Mouse (Mus musculus): Measurements from ENCODE around the gene Calhm2. TPM values are rescaled to one million over a fixed set of nuclear protein-coding genes. Genes with fewer than 3 reads are reported as not detected.

Calhm2 gene
- polyA plus RNA-seq, 1 experiment from 2014 or later, result 0.42 TPM

DNA sequence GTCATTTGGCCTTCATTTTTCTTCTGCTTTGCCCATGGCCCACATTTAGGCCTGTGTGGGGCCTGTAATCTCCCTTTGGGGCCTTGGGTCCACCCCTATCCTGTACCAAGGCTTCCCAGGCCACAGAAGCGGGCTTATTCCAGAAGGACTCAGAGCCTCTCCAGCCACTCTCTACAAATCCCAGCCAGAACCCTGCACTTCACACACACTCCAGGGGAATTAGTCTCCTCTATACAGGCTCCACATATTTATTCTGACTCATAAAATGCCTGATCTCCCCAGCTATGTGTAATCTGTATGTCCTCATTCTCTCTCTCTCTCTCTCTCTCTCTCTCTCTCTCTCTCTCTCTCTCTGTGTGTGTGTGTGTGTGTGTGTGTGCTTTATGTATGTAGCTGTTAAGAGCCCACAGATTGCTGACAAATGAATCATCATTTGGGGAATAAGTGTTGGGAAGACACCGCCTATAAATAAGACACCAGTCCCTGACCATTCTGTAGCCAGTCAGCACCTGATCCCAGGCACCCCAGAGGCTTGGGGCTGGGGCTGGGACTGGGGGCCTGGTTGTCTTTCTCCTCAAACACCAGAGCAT is 38.9 kb upstream of the Calhm2 start:
- no peak overlapping the region for H3K27ac ChIP-seq (ENCODE audit: low read depth, low read length)
- no peak for DNase-seq (ENCODE audit: low spot score)
- no peaks in the 10 kb centered on the region for H3K9me3 ChIP-seq (ENCODE audit: control insufficient read depth, low read length)
- H3K4me3 ChIP-seq (ENCODE audit: low read depth, low read length), result no peak overlapping the region
- no peak for ATAC-seq (ENCODE audit: low FRiP score)
- no peaks in the 10 kb centered on the region for H3K36me3 ChIP-seq (ENCODE audit: control insufficient read depth, insufficient read depth, low read length)
- peaks cover 31% of the 10 kb centered on the region for H3K27me3 ChIP-seq (ENCODE audit: control insufficient read depth, insufficient read depth, low read length)
- no peak overlapping the region for H3K9ac ChIP-seq (ENCODE audit: low read depth, low read length)
- WGBS, result 84% methylated on average over 2 of the region's 2 CpGs
- no peak overlapping the region for H3K4me2 ChIP-seq (replicated peaks; ENCODE audit: low read depth, low read length)
- peaks cover 8% of the 10 kb centered on the region; the same call in 1 of the 2 replicates for H3K4me1 ChIP-seq (replicated peaks; ENCODE audit: control insufficient read depth, insufficient read depth, low read length)

DNA sequence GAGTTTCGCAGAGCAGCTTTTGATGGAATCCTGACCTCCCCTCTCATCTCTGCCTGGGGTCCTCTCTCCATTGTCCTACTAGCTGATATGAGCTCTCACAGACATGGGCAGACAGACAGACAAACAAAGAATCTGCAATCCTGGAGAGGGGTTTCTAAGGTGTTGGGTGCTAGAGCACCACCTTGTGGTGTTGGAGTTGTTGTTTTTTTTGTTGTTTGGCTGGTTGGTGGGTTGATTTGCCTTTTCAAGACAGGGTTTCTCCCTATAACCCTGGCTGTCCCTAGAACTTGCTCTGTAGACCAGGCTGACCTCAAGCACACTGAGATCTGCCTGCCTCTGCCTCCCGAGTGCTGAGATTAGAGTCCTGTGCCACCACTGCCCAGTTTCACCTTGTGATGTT is 37.4 kb upstream of the Calhm2 start:
- no peak for DNase-seq (ENCODE audit: low spot score)
- H3K9ac ChIP-seq (ENCODE audit: low read depth, low read length), result no peak overlapping the region
- no peaks in the 10 kb centered on the region for H3K36me3 ChIP-seq (ENCODE audit: control insufficient read depth, insufficient read depth, low read length)
- no peak overlapping the region for H3K4me2 ChIP-seq (replicated peaks; ENCODE audit: low read depth, low read length)
- 78% methylated on average over 2 of the region's 2 CpGs for WGBS
- H3K4me1 ChIP-seq (replicated peaks; ENCODE audit: control insufficient read depth, insufficient read depth, low read length), result peaks cover 8% of the 10 kb centered on the region; the same call in 1 of the 2 replicates
- peaks cover 28% of the 10 kb centered on the region for H3K27me3 ChIP-seq (ENCODE audit: control insufficient read depth, insufficient read depth, low read length)
- H3K27ac ChIP-seq (ENCODE audit: low read depth, low read length), result no peak overlapping the region
- ATAC-seq (ENCODE audit: low FRiP score), result no peak
- no peaks in the 10 kb centered on the region for H3K9me3 ChIP-seq (ENCODE audit: control insufficient read depth, low read length)
- no peak overlapping the region for H3K4me3 ChIP-seq (ENCODE audit: low read depth, low read length)

DNA sequence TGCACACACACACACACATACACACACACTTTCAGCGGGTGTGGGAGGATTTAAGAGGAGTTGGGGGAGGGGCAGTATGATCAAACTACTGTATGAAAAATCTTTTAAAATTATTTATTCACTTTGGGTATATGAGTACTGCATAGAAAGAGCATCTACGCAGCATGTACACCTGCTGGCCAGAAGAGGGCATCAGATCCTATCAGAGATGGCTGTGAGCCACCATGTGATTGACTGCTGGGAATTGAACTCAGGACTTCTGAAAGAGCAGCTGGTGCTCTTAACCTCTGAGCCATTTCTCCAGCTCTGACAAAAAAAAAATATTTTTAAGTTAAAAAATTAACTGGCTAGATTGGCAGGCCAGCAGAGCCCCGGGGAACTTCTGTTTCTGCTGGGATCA is 36.4 kb upstream of the Calhm2 start:
- DNase-seq (ENCODE audit: low spot score) (peak; percentile 36), ATAC-seq (ENCODE audit: low FRiP score) (no peak)
- Histone ChIP-seq H3K4me2 (replicated peaks; ENCODE audit: low read depth, low read length) (no peak overlapping the region), H3K9me3 (ENCODE audit: control insufficient read depth, low read length) (no peaks in the 10 kb centered on the region), H3K27me3 (ENCODE audit: control insufficient read depth, insufficient read depth, low read length) (peaks cover 19% of the 10 kb centered on the region), H3K36me3 (ENCODE audit: control insufficient read depth, insufficient read depth, low read length) (no peaks in the 10 kb centered on the region), H3K4me1 (replicated peaks; ENCODE audit: control insufficient read depth, insufficient read depth, low read length) (peaks cover 2% of the 10 kb centered on the region; the same call in 1 of the 2 replicates), H3K9ac (ENCODE audit: low read depth, low read length) (no peak overlapping the region), H3K27ac (ENCODE audit: low read depth, low read length) (no peak overlapping the region), H3K4me3 (ENCODE audit: low read depth, low read length) (no peak overlapping the region)
- WGBS, result 55% methylated on average over 3 of the region's 3 CpGs

DNA sequence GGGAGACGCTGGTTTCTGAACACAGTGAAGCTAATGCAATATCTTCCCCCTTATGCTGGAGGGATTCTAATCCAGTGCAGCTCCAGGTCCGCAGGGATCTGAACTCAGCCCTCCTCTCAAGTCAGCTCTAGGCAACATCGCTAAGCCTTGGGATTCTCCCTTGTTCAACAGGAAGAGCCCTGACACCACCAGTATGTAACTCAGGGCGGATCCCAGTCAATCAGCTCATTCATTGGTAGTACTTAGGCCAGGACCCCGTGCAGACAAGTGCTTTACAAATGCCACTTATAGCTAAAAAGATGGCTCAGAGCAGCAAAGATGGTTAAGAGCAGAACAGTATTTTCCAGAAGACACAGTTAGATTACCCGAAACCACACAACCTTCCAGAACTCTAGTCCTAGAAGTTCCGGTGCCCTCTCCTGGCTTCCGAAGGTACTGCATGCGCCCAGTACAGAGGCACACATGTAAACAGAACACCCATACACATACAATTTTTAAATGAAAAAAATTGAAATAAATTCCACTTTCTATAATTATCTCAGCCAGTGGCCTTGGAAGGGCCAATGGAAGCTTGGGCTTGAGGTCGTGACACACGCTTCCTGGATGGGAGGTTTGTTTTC is 30.8 kb upstream of the Calhm2 start:
- H3K27ac ChIP-seq (ENCODE audit: low read depth, low read length), result no peak overlapping the region
- H3K4me1 ChIP-seq (replicated peaks; ENCODE audit: control insufficient read depth, insufficient read depth, low read length), result peaks cover 3% of the 10 kb centered on the region; the same call in 1 of the 2 replicates
- no peak overlapping the region for H3K4me3 ChIP-seq (ENCODE audit: low read depth, low read length)
- no peaks in the 10 kb centered on the region for H3K36me3 ChIP-seq (ENCODE audit: control insufficient read depth, insufficient read depth, low read length)
- ATAC-seq (ENCODE audit: low FRiP score) (no peak), DNase-seq (ENCODE audit: low spot score) (peak; percentile 91)
- H3K9ac ChIP-seq (ENCODE audit: low read depth, low read length), result no peak overlapping the region
- no peaks in the 10 kb centered on the region for H3K27me3 ChIP-seq (ENCODE audit: control insufficient read depth, insufficient read depth, low read length)
- no peaks in the 10 kb centered on the region for H3K9me3 ChIP-seq (ENCODE audit: control insufficient read depth, low read length)
- 28% methylated on average over 11 of the region's 11 CpGs for WGBS
- H3K4me2 ChIP-seq (replicated peaks; ENCODE audit: low read depth, low read length), result peak overlapping the region; percentile 5; the same call in 1 of the 2 replicates

DNA sequence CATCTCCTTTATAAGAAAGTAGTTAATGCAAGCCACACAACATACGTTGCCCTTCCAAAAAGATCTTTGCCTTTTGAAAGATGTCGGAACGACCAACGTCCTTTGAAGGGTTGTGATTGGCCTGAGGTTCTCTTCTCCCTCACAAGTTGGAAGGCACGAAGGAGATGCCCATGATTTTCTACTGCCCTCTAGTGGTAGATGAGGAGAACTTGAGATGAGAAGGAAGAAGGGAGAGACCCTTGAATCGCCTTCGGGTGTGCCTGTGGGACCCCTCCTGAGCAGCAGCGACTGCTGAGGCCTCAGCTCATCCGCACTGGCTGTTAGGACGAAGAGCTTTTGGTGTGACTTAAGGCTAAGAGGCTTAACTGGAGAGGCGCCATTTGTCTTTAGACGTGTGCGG is 30.1 kb upstream of the Calhm2 start:
- Histone ChIP-seq H3K27me3 (ENCODE audit: control insufficient read depth, insufficient read depth, low read length) (no peaks in the 10 kb centered on the region), H3K36me3 (ENCODE audit: control insufficient read depth, insufficient read depth, low read length) (no peaks in the 10 kb centered on the region), H3K4me3 (ENCODE audit: low read depth, low read length) (0 out of 2 replicates have a peak overlapping the region, but pooled peaks have one; percentile 8), H3K4me1 (replicated peaks; ENCODE audit: control insufficient read depth, insufficient read depth, low read length) (peaks cover 3% of the 10 kb centered on the region; the same call in 1 of the 2 replicates), H3K4me2 (replicated peaks; ENCODE audit: low read depth, low read length) (peak overlapping the region; percentile 5; the same call in 1 of the 2 replicates), H3K9ac (ENCODE audit: low read depth, low read length) (no peak overlapping the region), H3K9me3 (ENCODE audit: control insufficient read depth, low read length) (no peaks in the 10 kb centered on the region), H3K27ac (ENCODE audit: low read depth, low read length) (no peak overlapping the region)
- DNase-seq (ENCODE audit: low spot score) (peak; percentile 70), ATAC-seq (ENCODE audit: low FRiP score) (0 out of 2 replicates have a peak, but pooled peaks have one; percentile 47)
- 17% methylated on average over 13 of the region's 13 CpGs for WGBS

DNA sequence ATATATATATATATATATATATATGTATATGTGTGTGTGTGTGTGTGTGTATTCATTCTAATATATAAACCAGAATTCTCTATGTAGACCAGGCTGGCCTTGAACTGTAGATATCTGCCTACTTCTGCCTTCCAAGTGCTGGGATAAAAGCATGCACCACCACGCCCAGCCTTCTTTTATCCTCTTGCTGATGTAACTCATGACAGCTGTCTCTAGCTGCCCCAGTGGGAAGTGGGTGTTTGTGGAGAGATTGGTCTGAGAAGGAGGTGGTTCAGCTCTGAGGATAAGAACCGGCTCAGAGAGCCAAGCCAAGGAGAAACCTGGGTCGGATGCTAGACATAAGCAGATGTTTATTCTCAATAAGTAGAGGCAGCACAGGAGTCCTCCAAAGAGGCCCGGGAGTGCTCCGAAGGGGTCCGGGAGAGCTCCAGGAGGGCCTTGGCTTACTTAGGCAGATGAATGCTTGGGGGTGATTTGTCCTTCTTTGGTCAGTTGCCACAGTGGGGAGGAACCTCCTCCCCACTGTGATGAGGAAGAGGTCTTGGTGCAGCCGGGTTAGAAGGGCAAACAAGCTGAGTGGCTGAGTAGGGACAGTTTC is 29.6 kb upstream of the Calhm2 start:
- no peak overlapping the region for H3K27ac ChIP-seq (ENCODE audit: low read depth, low read length)
- no peak overlapping the region for H3K9ac ChIP-seq (ENCODE audit: low read depth, low read length)
- DNase-seq (ENCODE audit: low spot score), result no peak
- H3K4me3 ChIP-seq (ENCODE audit: low read depth, low read length), result no peak overlapping the region
- no peaks in the 10 kb centered on the region for H3K9me3 ChIP-seq (ENCODE audit: control insufficient read depth, low read length)
- no peak for ATAC-seq (ENCODE audit: low FRiP score)
- H3K36me3 ChIP-seq (ENCODE audit: control insufficient read depth, insufficient read depth, low read length), result no peaks in the 10 kb centered on the region
- H3K27me3 ChIP-seq (ENCODE audit: control insufficient read depth, insufficient read depth, low read length), result no peaks in the 10 kb centered on the region
- H3K4me2 ChIP-seq (replicated peaks; ENCODE audit: low read depth, low read length), result no peak overlapping the region
- WGBS, result 53% methylated on average over 7 of the region's 7 CpGs
- H3K4me1 ChIP-seq (replicated peaks; ENCODE audit: control insufficient read depth, insufficient read depth, low read length), result peaks cover 3% of the 10 kb centered on the region; the same call in 1 of the 2 replicates

DNA sequence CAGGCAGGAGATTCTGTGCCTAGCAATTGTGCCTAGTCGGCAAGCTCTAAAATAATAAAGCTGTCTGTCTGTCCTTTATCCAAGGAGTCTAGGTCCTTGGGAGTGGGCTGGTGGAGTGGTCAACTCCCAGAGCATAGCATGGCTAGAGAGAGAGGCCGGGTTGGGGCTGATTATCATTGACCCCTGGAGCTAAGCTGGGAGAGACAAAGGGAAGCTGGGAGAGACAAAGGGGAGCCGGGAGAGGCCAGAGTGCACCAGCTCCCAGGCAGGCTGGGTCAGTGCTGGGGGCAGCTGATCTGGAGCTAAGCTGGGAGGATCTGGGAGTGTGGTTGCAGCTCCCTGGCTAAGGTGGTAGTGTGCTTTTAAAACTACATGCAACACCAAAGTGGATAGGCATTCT is 28.7 kb upstream of the Calhm2 start:
- ATAC-seq (ENCODE audit: low FRiP score) (no peak), DNase-seq (ENCODE audit: low spot score) (no peak)
- no peaks in the 10 kb centered on the region for H3K36me3 ChIP-seq (ENCODE audit: control insufficient read depth, insufficient read depth, low read length)
- no peak overlapping the region for H3K4me3 ChIP-seq (ENCODE audit: low read depth, low read length)
- peaks cover 3% of the 10 kb centered on the region; the same call in 1 of the 2 replicates for H3K4me1 ChIP-seq (replicated peaks; ENCODE audit: control insufficient read depth, insufficient read depth, low read length)
- no peak overlapping the region for H3K4me2 ChIP-seq (replicated peaks; ENCODE audit: low read depth, low read length)
- WGBS, result 14% methylated on average over 3 of the region's 3 CpGs
- H3K9me3 ChIP-seq (ENCODE audit: control insufficient read depth, low read length), result no peaks in the 10 kb centered on the region
- no peak overlapping the region for H3K27ac ChIP-seq (ENCODE audit: low read depth, low read length)
- no peaks in the 10 kb centered on the region for H3K27me3 ChIP-seq (ENCODE audit: control insufficient read depth, insufficient read depth, low read length)
- H3K9ac ChIP-seq (ENCODE audit: low read depth, low read length), result no peak overlapping the region

DNA sequence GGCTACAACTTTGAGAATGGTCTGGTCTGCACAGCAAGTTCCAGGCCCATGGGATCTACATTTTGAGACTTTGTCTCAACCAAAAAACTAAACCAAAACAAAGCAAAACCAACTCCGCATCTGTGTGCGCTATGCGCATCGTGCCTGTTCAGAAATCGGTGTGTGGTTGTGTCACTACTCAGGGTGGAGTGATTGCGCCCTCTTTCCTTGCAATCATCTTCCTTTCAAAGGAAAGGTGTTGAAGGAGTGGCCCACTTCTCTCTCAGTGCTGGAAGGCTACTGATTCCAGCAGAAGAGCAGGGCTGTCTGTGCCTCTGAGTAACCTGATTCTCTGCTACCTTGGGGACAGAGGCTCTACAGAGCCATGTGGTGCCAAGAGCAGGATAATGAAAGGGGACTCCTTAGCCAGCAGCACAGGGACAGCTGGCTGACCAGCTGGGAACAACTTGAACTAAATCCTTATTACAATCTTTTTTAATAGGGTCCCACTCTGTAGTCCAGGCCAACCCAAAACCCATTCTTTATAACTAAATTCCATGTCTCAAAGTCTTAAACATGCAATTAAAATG is 25.2 kb upstream of the Calhm2 start:
- Histone ChIP-seq H3K4me3 (ENCODE audit: low read depth, low read length) (no peak overlapping the region), H3K27ac (ENCODE audit: low read depth, low read length) (no peak overlapping the region), H3K4me2 (replicated peaks; ENCODE audit: low read depth, low read length) (no peak overlapping the region), H3K9ac (ENCODE audit: low read depth, low read length) (no peak overlapping the region), H3K9me3 (ENCODE audit: control insufficient read depth, low read length) (no peaks in the 10 kb centered on the region), H3K27me3 (ENCODE audit: control insufficient read depth, insufficient read depth, low read length) (no peaks in the 10 kb centered on the region), H3K36me3 (ENCODE audit: control insufficient read depth, insufficient read depth, low read length) (no peaks in the 10 kb centered on the region), H3K4me1 (replicated peaks; ENCODE audit: control insufficient read depth, insufficient read depth, low read length) (no peaks in the 10 kb centered on the region)
- no peak for ATAC-seq (ENCODE audit: low FRiP score)
- no peak for DNase-seq (ENCODE audit: low spot score)
- WGBS, result 94% methylated on average over 6 of the region's 6 CpGs
